Mouse (Mus musculus) embryonic facial prominence, embryonic 10.5 days (tissue): ENCODE data around the gene Cpm. TPM values are rescaled to one million over a fixed set of nuclear protein-coding genes. Genes with fewer than 3 reads are reported as not detected.
"Not testable (repeated sequence)": the region's sequence is repeated elsewhere in the genome, so short reads cannot be mapped to it uniquely, and the experiment has no call there.

Experiments
- DNase-seq: peaks from one replicate; pipeline ENCODE4 v3.0.0-alpha.2; 2017; ENCODE audit warnings: low spot score
- H3K27ac ChIP-seq: fragments of 300-500 bp; sonication (generic); replicated peaks from 2 replicates; pipeline ENCODE4 v1.5.1; 2016; ENCODE audit warnings: mild to moderate bottlenecking
- H3K27me3 ChIP-seq: fragments of 300-500 bp; sonication (generic); replicated peaks from 2 replicates; pipeline ENCODE4 v1.6.1; 2016; ENCODE audit warnings: low read depth, mild to moderate bottlenecking; ENCODE audit not compliant: poor library complexity, severe bottlenecking
- H3K36me3 ChIP-seq: fragments of 300-500 bp; sonication (generic); replicated peaks from 2 replicates; pipeline ENCODE4 v1.6.1; 2016; ENCODE audit warnings: mild to moderate bottlenecking, moderate library complexity
- H3K4me1 ChIP-seq: fragments of 300-500 bp; sonication (generic); 2 replicates; pipeline ENCODE4 v1.6.1; 2016
- H3K4me3 ChIP-seq: fragments of 300-500 bp; sonication (generic); 2 replicates; pipeline ENCODE4 v1.5.1; 2016; ENCODE audit warnings: mild to moderate bottlenecking, moderate library complexity
- H3K9me3 ChIP-seq: fragments of 300-500 bp; sonication (generic); 2 replicates; pipeline ENCODE4 v1.6.1; 2016; ENCODE audit warnings: mild to moderate bottlenecking
- WGBS: fragments of 180-500 bp; shearing (Covaris S2); methylation state at CpG from one replicate; pipeline ENCODE4 v1.1.7; 2016; 5-methylcytosine and 5-hydroxymethylcytosine counted together
- polyA plus RNA-seq: library from polyadenylated mRNA; unstranded; fragments of >200 nt; fragmentation: Nextera tagmentation; extraction: Ambion mirVana; gene quantifications from 2 replicates; pipeline ENCODE4 v1.2.1, GENCODE M21; 2016

The Cpm gene
- polyA plus RNA-seq, 1 experiment from 2014 or later: 11.6 TPM

DNA sequence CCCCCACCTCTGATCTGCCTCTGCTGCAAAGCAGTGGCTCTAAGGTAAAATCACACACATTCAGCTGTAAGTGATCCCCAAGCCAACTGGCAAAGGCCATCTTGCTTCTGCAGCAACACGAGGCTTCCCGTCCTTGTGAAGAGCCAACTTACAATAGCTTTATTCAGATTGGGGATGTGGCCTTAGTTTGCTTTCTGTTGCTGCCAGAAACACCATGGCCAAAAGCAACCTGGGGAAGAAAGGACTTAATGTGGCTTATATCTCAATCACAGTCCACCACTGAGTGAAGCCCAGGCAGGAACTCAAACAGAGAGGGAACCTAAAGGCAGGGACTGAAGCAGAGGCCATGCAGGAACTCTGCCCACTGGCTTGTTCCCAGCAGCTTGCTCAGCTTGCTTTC lies 17.3 kb upstream of the Cpm start:
- Histone ChIP-seq H3K27me3 (no peaks in the 10 kb centered on the region), H3K9me3 (no peaks in the 10 kb centered on the region), H3K27ac (no peak overlapping the region), H3K4me3 (no peak overlapping the region), H3K4me1 (no peaks in the 10 kb centered on the region), H3K36me3 (no peaks in the 10 kb centered on the region)
- WGBS: 72% methylated on average over 2 of the region's 2 CpGs
- no peak for DNase-seq

DNA sequence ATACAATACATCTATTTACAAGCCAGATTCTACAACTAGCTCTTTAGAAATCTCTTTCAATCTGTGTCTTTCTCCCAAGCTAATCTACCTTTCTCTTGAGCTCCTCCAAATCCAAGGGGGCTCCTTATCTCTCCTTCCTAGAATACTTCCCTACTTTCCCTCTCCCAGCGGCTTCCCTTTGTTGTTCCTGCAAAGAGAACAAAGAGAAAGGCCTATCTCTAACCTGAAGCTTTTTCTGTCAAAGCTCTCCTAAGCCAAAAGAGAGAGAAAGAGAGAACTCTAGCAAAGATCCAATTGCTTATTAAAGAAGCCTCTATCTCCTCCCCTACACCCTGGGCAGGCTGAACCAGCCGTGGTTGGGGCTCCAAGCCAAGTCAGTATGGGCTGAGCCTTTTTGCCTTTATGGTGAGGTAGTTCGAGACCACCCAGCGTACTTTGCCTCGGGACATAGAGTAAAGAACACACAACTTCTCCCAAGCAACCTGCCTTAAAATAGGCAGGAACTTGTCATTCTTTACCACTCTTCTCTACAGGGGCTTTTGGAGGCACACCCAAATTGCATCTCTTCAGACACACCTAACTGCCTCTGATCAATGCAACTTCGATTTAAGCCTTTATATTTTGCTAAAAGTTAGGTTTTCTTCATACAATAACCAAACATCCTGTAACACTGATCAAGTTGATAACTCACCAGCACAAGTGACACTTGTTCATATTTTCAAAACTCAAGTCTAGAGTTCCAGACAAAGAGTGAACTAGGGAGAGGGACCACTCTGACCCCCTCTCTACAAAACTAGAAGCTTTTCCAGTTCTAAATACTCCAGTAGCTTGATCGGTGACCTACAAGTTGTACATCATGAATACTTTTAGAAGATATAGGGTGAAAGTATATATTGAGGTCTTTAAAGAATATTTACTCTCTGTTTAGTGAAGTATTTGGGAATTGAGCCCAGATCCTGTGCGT lies 16.4 kb upstream of the Cpm start:
- Histone ChIP-seq H3K9me3 (no peaks in the 10 kb centered on the region), H3K27ac (no peak overlapping the region), H3K36me3 (no peaks in the 10 kb centered on the region), H3K27me3 (no peaks in the 10 kb centered on the region), H3K4me3 (no peak overlapping the region), H3K4me1 (no peaks in the 10 kb centered on the region)
- DNase-seq: no peak
- WGBS: 82% methylated on average over 8 of the region's 8 CpGs

DNA sequence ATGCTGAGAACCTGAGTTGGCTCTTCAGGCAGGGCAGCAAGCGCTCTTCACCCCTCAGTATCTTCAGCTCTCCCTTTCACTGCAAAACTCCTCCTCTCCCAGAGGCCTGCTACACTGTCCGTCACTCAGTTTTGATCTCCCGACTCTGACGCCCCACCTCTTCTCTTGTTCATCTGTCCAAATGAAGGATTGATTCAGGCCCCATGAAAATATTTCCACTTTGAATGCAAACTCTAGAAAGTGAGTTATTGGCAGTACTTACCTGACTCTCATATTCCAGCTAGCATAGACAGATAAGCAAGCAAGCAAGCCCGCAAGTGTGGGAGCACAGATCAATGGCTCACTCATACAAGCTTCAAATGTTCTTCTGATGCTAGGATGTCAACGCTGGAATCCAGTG lies 15.3 kb upstream of the Cpm start:
- no peaks in the 10 kb centered on the region for H3K27me3 ChIP-seq
- H3K9me3 ChIP-seq: no peaks in the 10 kb centered on the region
- no peak overlapping the region for H3K27ac ChIP-seq
- H3K36me3 ChIP-seq: no peaks in the 10 kb centered on the region
- H3K4me3 ChIP-seq: no peak overlapping the region
- no peaks in the 10 kb centered on the region for H3K4me1 ChIP-seq
- 85% methylated on average over 6 of the region's 6 CpGs for WGBS
- DNase-seq: no peak

DNA sequence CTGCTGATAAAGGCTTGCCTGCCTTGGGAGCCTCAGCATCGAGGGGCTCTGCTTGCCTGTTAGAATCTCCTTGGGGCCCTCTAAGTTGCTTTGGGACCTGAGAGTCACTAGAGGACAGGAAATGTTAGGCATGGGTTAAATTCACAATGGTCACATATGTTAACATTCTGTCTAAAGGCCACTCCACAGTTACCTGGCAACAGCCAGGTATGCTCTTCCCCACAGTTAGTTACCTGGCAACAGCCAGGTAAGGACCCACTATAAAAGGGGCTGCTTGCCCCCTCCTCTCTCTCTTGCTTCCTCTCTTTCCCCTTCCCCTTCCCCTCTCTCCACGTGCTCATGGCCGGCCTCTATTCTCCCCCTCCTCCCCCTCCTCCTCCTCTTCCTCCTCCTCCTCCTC lies 14.9 kb upstream of the Cpm start:
- no peaks in the 10 kb centered on the region for H3K27me3 ChIP-seq

DNA sequence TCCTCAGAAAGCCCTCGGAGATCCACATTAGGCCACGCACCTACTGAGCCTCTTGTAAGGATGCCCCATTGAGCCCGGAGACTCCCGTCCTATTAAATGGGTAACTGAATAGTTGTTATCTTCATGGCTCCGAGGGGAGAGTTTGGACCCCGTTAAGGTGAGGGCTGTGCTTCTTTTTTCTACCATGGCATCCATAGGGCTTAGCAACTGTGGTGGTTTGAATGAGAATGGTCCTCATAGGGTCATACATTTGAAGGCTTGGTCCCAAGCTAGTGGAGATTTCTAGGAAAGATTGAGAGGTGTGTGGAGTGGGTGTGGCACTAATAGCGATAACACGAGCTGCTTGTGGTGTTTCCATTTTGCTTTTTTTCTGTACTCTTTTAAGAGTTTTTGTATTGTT lies 14.1 kb upstream of the Cpm start:
- Histone ChIP-seq H3K27me3 (no peaks in the 10 kb centered on the region), H3K4me3 (no peak overlapping the region), H3K36me3 (no peaks in the 10 kb centered on the region), H3K27ac (no peak overlapping the region), H3K9me3 (no peaks in the 10 kb centered on the region), H3K4me1 (no peaks in the 10 kb centered on the region)
- DNase-seq: no peak
- 91% methylated on average over 8 of the region's 8 CpGs for WGBS

More for the DNA sequence above, 14.9 kb upstream of the Cpm start:
- H3K4me1 ChIP-seq: no peaks in the 10 kb centered on the region
- WGBS: 68% methylated on average over 3 of the region's 3 CpGs
- DNase-seq: no peak
- H3K9me3 ChIP-seq: no peaks in the 10 kb centered on the region
- no peak overlapping the region for H3K4me3 ChIP-seq
- H3K36me3 ChIP-seq: no peaks in the 10 kb centered on the region
- no peak overlapping the region for H3K27ac ChIP-seq

DNA sequence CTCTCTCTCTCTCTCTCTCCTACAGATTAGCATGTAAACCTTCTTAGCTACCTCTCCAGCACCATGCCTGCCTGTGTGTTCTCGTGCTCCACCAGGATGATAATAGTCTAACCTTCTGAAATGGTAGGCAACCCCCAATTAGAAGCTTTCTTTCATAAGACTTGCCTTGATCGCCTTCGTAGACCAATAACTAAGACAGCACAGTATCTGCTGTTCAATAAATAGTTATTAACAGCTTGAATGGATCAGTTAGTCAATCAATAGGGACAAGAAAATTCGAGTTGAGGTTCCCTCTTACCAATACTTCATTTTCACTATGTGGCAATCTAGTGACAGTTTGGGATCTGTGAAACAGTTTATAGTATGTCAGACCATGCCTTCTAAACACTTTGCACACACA lies 13.6 kb upstream of the Cpm start:
- whole genome bisulfite sequencing: 79% methylated on average over 4 of the region's 4 CpGs
- Histone ChIP-seq H3K4me1 (no peaks in the 10 kb centered on the region), H3K4me3 (no peak overlapping the region), H3K36me3 (no peaks in the 10 kb centered on the region), H3K9me3 (no peaks in the 10 kb centered on the region), H3K27me3 (no peaks in the 10 kb centered on the region), H3K27ac (no peak overlapping the region)
- no peak for DNase-seq

DNA sequence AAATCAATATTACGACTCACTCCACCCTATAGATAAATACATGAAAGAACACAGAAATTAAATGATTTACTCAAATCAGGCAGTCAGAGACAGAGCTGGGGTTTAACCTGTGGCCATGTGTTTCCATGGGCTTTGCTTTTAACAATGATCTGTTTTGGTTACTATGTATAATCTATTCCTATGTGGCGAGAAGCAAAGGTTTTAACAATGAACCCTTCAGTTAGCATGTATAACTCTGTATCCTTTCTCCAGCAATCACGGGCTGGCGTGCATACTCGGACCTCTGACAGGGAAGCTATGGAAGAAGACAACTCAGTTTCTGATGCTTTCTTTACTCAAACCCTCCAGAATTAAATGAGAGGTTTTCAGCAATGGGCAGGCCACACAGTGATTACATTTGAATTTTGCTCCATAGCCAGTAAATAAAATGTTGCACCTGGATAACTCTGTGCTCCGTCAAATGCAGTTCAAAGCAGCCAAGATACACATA lies 13.1 kb upstream of the Cpm start:
- Histone ChIP-seq H3K27me3 (no peaks in the 10 kb centered on the region), H3K27ac (no peak overlapping the region), H3K4me1 (no peaks in the 10 kb centered on the region), H3K9me3 (no peaks in the 10 kb centered on the region), H3K36me3 (no peaks in the 10 kb centered on the region), H3K4me3 (no peak overlapping the region)
- 89% methylated on average over 6 of the region's 6 CpGs for WGBS
- DNase-seq: no peak

DNA sequence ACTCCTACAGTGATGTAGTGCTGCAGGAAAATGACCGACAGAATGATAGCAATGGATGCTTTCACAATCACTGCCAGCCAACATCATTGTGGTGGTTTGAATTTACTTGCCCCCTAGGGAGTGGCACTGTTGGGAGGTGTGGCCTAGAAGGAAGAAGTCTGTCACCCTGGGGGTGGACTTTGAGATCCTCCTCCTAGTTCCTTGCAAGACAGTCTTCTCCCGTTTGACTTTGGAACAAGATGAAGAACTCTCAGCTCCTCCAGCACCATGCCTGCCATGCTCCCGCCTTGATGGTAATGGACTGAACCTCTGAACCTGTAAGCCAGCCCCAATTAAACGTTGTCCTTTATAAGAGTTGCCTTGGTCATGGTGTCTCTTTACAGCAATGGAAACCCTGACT lies 12.5 kb upstream of the Cpm start:
- WGBS: 84% methylated on average over 4 of the region's 4 CpGs
- not testable (repeated sequence) for H3K4me1 ChIP-seq, DNase-seq, H3K9me3 ChIP-seq, H3K27ac ChIP-seq, H3K27me3 ChIP-seq, H3K36me3 ChIP-seq, H3K4me3 ChIP-seq

DNA sequence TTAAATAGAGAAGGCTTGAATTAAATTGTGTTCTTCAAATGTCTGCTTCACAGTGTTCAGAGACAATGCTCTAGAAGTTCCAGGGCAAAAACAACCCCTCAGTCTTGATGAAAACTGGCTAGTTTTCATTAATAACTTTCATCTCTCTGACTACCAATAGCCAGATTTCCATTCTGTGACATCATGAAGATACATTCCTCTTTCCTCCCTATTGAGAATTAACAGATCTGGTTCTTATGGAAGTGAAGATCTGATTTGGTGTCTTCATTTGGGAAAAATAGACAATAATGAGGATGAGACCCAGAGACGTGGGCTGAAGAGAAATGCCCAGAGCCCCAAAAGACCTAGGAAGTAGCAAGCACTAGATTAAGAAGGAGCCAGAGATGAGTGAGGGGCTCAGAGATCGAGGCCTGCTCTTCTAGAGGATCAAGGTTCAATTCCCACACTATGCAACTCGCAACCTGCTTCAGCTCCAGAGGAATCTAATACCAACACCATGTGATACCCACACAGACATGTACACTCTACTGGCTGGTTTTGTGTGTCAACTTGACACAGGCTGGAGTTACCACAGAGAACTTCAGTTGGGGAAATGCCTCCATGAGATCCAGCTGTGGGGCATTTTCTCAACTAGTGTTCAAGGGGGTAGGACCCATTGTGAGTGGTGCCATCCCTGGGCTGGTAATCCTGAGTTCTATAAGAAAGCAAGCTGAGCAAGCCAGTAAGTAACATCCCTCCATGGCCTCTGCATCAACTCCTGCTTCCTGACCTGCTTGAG lies 11.5 kb upstream of the Cpm start:
- Histone ChIP-seq H3K27ac (no peak overlapping the region), H3K27me3 (no peaks in the 10 kb centered on the region), H3K36me3 (no peaks in the 10 kb centered on the region), H3K4me3 (no peak overlapping the region), H3K9me3 (no peaks in the 10 kb centered on the region), H3K4me1 (no peaks in the 10 kb centered on the region)
- WGBS: 87% methylated on average over 3 of the region's 3 CpGs
- no peak for DNase-seq

DNA sequence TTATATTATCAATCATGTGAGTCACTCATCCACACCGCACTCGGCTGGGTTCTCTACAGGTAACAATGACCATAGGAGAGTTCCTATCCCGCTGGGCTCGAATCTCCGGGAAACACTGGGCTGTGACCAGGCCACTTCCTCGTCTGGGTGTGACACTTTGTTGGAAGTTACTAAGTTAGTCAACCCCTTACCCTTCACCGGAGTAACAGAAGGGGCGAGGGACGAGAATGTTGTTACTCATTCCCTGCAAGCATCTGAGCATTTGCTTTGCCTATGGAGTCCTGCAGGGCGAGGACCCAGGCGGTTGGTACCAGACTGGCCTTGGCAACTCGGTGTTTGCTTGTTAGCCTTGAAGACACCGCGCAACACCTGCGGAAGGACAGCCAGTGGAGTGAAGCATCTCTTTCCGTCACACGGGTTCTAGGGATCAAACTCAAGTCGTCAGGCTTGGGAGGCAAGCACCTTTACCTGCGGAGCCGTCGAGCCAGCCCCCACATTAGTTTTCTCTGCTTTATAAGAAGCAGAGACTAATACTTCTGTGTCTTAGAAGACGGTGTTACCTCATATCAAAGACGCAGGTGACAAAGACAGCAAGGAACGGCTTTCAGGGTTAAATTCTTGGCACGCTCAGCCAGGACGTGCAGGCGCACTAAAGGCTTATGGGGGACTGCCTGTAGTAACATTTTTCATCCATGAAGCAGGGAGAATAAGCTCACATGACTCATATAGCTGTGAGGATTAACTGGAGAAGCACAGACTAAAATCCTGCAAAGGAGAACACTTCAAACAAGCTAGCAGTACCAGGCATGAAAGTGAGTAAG lies 10.0 kb upstream of the Cpm start:
- H3K36me3 ChIP-seq: no peaks in the 10 kb centered on the region
- H3K27ac ChIP-seq: no peak overlapping the region
- no peak for DNase-seq
- H3K4me1 ChIP-seq: no peaks in the 10 kb centered on the region
- H3K9me3 ChIP-seq: no peaks in the 10 kb centered on the region
- H3K4me3 ChIP-seq: no peak overlapping the region
- H3K27me3 ChIP-seq: no peaks in the 10 kb centered on the region
- WGBS: 88% methylated on average over 27 of the region's 27 CpGs

DNA sequence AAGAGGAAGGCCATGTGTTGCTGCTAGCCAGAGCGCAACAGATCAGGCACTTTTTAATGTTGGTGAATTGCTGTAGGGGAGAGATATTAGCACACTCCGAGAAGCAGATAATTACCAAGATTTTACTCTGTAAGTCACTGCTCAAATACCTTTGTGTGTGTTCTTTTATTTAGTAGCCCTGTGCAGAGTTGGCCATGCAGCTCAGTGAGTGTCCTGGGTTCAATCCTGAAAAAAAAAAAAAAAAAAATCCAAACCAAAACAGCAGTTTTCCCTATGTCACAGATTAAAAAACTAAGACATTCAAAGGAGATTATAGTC lies 9.5 kb upstream of the Cpm start:
- Histone ChIP-seq H3K36me3 (no peaks in the 10 kb centered on the region), H3K27ac (no peak overlapping the region), H3K4me1 (no peaks in the 10 kb centered on the region), H3K4me3 (no peak overlapping the region), H3K27me3 (no peaks in the 10 kb centered on the region), H3K9me3 (no peaks in the 10 kb centered on the region)
- DNase-seq: no peak
- 93% methylated on average over 2 of the region's 2 CpGs for WGBS

DNA sequence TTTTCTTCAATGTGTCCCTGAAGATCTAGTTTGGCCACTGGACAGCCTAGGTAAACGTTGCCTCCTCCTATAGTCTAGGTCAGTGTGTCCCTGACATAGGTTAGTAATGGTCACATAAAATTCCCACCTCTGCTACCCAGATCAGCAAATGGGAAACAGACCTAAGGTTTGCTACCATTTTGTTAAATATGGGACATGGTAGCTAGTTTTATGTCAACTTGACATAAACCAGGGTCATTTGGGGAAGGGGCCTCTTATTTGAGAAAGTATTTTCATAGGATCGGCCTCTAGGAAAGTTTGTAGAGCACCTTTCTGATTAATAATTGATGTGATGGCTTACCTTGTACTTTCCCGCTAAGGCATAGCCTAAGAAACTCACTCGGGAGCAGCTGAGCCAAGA lies 8.8 kb upstream of the Cpm start:
- H3K4me1 ChIP-seq: peaks cover 7% of the 10 kb centered on the region; the same call in 1 of the 2 replicates
- H3K27ac ChIP-seq: no peak overlapping the region
- 87% methylated on average over 4 of the region's 4 CpGs for WGBS
- H3K27me3 ChIP-seq: no peaks in the 10 kb centered on the region
- no peak overlapping the region for H3K4me3 ChIP-seq
- no peaks in the 10 kb centered on the region for H3K36me3 ChIP-seq
- no peaks in the 10 kb centered on the region for H3K9me3 ChIP-seq
- DNase-seq: no peak
